Mouse (Mus musculus) neural tube, embryonic 12.5 days (tissue): ENCODE results near the gene Arhgef19. TPM values are rescaled to one million over a fixed set of nuclear protein-coding genes. Genes with fewer than 3 reads are reported as not detected.
A peak's percentile ranks its signal among the peaks of the same experiment; 100 is the strongest.

ENCODE experiments used
- ATAC-seq: fragments of 200-750 bp; cut with Nextera tagmentation; 2 replicates; pipeline ENCODE4 v1.8.0; 2017; ENCODE audit warnings: low read depth, mild to moderate bottlenecking, moderate TSS enrichment, moderate library complexity; ENCODE audit not compliant: low FRiP score
- H3K27ac ChIP-seq: fragments of 300-500 bp; sonication (generic); 2 replicates; pipeline ENCODE4 v1.5.1; 2016
- H3K27me3 ChIP-seq: fragments of 300-500 bp; sonication (generic); replicated peaks from 2 replicates; pipeline ENCODE4 v1.6.1; 2016; ENCODE audit warnings: mild to moderate bottlenecking
- H3K36me3 ChIP-seq: fragments of 300-500 bp; sonication (generic); 2 replicates; pipeline ENCODE4 v1.6.1; 2016; ENCODE audit warnings: mild to moderate bottlenecking
- H3K4me1 ChIP-seq: fragments of 300-500 bp; sonication (generic); 2 replicates; pipeline ENCODE4 v1.6.1; 2016
- H3K4me2 ChIP-seq: fragments of 300-500 bp; sonication (generic); replicated peaks from 2 replicates; pipeline ENCODE4 v1.6.1; 2016; ENCODE audit warnings: mild to moderate bottlenecking
- H3K4me3 ChIP-seq: fragments of 300-500 bp; sonication (generic); 2 replicates; pipeline ENCODE4 v1.5.1; 2016
- H3K9ac ChIP-seq: fragments of 300-500 bp; sonication (generic); 2 replicates; pipeline ENCODE4 v1.6.1; 2016; ENCODE audit warnings: mild to moderate bottlenecking
- H3K9me3 ChIP-seq: fragments of 300-500 bp; sonication (generic); 2 replicates; pipeline ENCODE4 v1.6.1; 2016; ENCODE audit warnings: mild to moderate bottlenecking
- WGBS: fragments of 180-500 bp; shearing (Covaris S2); methylation state at CpG from one replicate; pipeline ENCODE4 v1.1.7; 2016; 5-methylcytosine and 5-hydroxymethylcytosine counted together
- polyA plus RNA-seq: library from polyadenylated mRNA; unstranded; fragments of >200 nt; fragmentation: Nextera tagmentation; extraction: Ambion mirVana; gene quantifications from 2 replicates; pipeline ENCODE4 v1.2.1, GENCODE M21; 2016

Arhgef19 gene
- polyA plus RNA-seq: 1.6 and 3.1 TPM in 2 replicates

DNA sequence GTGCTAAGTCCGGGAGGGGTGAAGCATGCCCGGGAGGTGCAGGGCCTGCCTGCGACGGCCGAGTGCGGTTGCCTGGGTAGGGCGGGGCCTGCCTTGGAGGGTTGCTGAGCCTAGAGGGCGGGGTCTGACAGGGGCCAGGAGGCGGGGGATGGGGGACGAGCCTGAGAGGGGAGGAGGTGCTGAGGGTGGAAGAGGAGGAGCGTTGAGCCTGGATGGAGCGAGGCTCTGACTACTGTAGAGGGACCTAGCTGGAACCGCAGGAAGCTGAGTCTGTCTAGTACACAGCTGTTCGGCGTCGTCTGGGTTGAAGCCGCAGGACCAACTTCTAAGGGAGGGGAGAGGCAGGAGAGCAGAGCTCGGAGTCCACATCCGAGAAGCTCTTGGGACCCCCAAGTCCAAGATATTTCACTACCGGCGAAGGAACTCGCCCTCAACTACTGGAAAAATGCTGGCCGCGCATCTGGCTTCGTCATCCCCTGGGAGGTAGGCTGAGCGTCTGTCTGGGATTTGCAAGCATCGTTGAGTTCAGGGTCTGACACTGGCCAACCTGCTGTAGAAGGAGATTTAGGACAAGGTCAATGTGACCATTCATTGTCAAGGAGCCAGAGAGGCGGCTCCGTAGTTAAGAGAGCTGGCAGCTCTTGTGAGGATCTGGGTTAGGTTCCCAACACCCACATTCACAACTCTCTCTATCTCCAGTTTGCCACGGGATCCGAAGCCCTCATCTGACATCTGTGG lies at the start of gene Arhgef19:
Gene Arhgef19 (plus strand): TSS at position 112 of the 738 bp plus-strand sequence.
- Histone ChIP-seq H3K27ac (no peak within 1 kb of the TSS), H3K9me3 (no peaks in the 10 kb centered on the region), H3K4me2 (peak within 1 kb of the TSS; percentile 65), H3K4me1 (peaks cover 33% of the 10 kb centered on the region), H3K36me3 (no peaks in the 10 kb centered on the region), H3K4me3 (peak within 1 kb of the TSS; percentile 31), H3K9ac (peak within 1 kb of the TSS; percentile 33; the same call in 1 of the 2 replicates), H3K27me3 (peaks cover 72% of the 10 kb centered on the region)
- ATAC-seq: peak; percentile 85
- 2% methylated on average over 31 of the region's 31 CpGs for WGBS

GRCm38 (mm10) chr4:141191294-141191693 lies 48.0 kb upstream of the Arhgef19 start:
- Histone ChIP-seq H3K27ac (no peak overlapping the region), H3K4me2 (no peak overlapping the region), H3K4me3 (no peak overlapping the region), H3K27me3 (no peaks in the 10 kb centered on the region), H3K36me3 (peaks cover 39% of the 10 kb centered on the region), H3K9me3 (no peaks in the 10 kb centered on the region), H3K4me1 (peaks cover under 1% of the 10 kb centered on the region; the same call in 1 of the 2 replicates), H3K9ac (no peak overlapping the region)
- 91% methylated on average over 7 of the region's 7 CpGs for WGBS
- ATAC-seq: no peak

DNA sequence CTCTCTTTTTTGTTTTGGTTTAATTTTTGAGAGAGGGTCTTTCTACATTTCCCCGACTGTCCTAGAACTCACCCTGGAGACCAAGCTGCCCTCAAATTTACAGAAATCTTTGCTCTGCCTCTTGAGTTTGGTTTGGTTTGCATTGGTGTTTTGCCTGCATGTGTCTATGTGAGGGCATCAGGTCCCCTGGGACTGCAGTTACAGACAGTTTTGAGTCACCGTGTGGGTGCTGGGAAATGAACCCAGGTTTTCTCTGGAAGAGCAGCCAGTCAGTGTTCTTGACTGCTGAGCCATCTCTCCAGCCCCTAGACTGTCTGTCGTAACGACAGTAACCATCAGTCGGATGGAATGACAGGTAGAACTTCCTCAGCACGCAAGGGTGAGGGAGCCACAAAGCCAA lies 44.7 kb upstream of the Arhgef19 start:
- H3K27ac ChIP-seq: no peak overlapping the region
- H3K4me1 ChIP-seq: no peaks in the 10 kb centered on the region
- no peak overlapping the region for H3K9ac ChIP-seq
- H3K27me3 ChIP-seq: no peaks in the 10 kb centered on the region
- WGBS: 98% methylated on average over 6 of the region's 6 CpGs
- no peak overlapping the region for H3K4me3 ChIP-seq
- no peak for ATAC-seq
- H3K36me3 ChIP-seq: peaks cover 71% of the 10 kb centered on the region
- H3K9me3 ChIP-seq: no peaks in the 10 kb centered on the region
- no peak overlapping the region for H3K4me2 ChIP-seq

GRCm38 (mm10) chr4:141196981-141197685 lies 42.2 kb upstream of the Arhgef19 start:
- no peak for ATAC-seq
- no peak overlapping the region for H3K27ac ChIP-seq
- H3K27me3 ChIP-seq: no peaks in the 10 kb centered on the region
- WGBS: 98% methylated on average over 13 of the region's 13 CpGs
- peaks cover 83% of the 10 kb centered on the region for H3K36me3 ChIP-seq
- H3K9ac ChIP-seq: no peak overlapping the region
- H3K9me3 ChIP-seq: no peaks in the 10 kb centered on the region
- no peak overlapping the region for H3K4me3 ChIP-seq
- H3K4me1 ChIP-seq: no peaks in the 10 kb centered on the region
- H3K4me2 ChIP-seq: no peak overlapping the region

DNA sequence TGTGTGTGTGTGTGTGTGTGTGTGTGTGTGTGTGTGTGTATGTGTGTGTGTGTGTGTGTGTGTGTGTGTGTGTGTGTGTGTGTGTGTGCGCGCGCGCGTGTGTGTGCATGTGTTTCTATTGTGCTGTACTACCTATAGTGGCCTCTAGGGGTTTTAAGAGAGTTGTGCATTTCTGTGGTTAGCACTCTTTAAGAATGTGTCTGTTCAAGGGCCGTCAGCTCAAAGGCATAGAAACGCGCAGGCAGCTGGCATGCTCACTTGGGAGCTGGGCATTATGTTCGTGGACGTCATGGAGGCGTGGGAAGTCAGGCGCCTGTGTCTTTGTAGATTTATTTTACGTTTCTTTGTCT lies 41.6 kb upstream of the Arhgef19 start:
- Histone ChIP-seq H3K27ac (no peak overlapping the region), H3K9ac (no peak overlapping the region), H3K4me2 (no peak overlapping the region), H3K9me3 (no peaks in the 10 kb centered on the region), H3K4me3 (no peak overlapping the region), H3K36me3 (peaks cover 86% of the 10 kb centered on the region), H3K4me1 (no peaks in the 10 kb centered on the region), H3K27me3 (no peaks in the 10 kb centered on the region)
- no peak for ATAC-seq
- WGBS: 92% methylated on average over 12 of the region's 13 CpGs

GRCm38 (mm10) chr4:141200906-141201305 lies 38.4 kb upstream of the Arhgef19 start:
- H3K4me1 ChIP-seq: no peaks in the 10 kb centered on the region
- H3K9me3 ChIP-seq: no peaks in the 10 kb centered on the region
- no peak overlapping the region for H3K4me2 ChIP-seq
- no peak overlapping the region for H3K4me3 ChIP-seq
- no peak overlapping the region for H3K27ac ChIP-seq
- ATAC-seq: no peak
- H3K9ac ChIP-seq: no peak overlapping the region
- WGBS: 82% methylated on average over 11 of the region's 11 CpGs
- peaks cover 69% of the 10 kb centered on the region for H3K36me3 ChIP-seq
- no peaks in the 10 kb centered on the region for H3K27me3 ChIP-seq

DNA sequence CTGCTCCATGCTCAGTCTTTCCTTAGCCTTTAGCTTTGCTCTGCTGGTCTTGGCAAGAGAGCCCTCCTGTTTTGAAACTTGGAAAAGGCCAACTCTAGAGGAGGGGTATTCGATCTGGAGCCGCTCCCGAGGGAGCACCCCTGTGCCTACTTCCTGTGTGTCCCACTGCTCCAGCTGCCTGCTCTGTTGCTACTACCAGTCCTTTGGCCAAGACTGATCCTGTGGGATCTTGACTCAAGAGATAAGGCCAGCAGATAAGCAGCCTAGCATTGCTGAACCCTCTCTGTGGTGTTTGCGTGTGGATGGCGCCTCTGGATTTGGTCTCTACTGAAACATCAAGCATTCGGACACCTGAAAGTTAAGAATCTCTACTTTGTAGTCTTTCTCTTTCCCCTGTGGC lies 37.1 kb upstream of the Arhgef19 start:
- Histone ChIP-seq H3K9me3 (no peaks in the 10 kb centered on the region), H3K4me3 (no peak overlapping the region), H3K36me3 (peaks cover 63% of the 10 kb centered on the region), H3K4me2 (no peak overlapping the region), H3K27me3 (no peaks in the 10 kb centered on the region), H3K4me1 (no peaks in the 10 kb centered on the region), H3K27ac (no peak overlapping the region), H3K9ac (no peak overlapping the region)
- no peak for ATAC-seq
- WGBS: 95% methylated on average over 6 of the region's 6 CpGs

- no peak overlapping the region for H3K9ac ChIP-seq
- H3K4me1 ChIP-seq: no peaks in the 10 kb centered on the region
- no peak overlapping the region for H3K27ac ChIP-seq
- no peaks in the 10 kb centered on the region for H3K9me3 ChIP-seq
- H3K4me2 ChIP-seq: no peak overlapping the region
- peaks cover 38% of the 10 kb centered on the region for H3K36me3 ChIP-seq
- no peak for ATAC-seq
- WGBS: 80% methylated on average over 4 of the region's 4 CpGs
- H3K27me3 ChIP-seq: no peaks in the 10 kb centered on the region
- H3K4me3 ChIP-seq: no peak overlapping the region
These were observed 34.7 kb upstream of the Arhgef19 start for GRCm38 (mm10) chr4:141204580-141205061.

DNA sequence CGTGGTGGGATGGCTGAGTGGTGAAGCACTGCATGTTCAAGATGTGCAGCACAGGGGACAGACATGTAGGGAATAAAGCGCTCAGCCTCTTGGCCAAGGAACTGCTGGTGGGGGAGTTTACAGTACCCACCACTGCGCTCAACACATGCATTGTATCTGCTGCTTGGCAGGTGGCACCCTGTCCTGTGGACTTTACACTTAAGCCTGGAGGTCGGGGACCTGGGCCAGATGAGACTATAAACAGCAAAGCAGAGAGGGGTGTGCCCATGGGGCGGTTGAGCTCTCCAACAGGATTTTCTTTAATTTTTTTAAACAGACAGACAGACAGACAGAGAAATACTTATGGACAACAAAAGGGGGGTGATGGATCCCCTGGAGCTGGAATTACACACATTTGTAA lies 32.2 kb upstream of the Arhgef19 start:
- no peak overlapping the region for H3K27ac ChIP-seq
- no peaks in the 10 kb centered on the region for H3K27me3 ChIP-seq
- H3K9ac ChIP-seq: no peak overlapping the region
- H3K4me1 ChIP-seq: no peaks in the 10 kb centered on the region
- WGBS: 90% methylated on average over 5 of the region's 5 CpGs
- H3K4me3 ChIP-seq: no peak overlapping the region
- no peaks in the 10 kb centered on the region for H3K9me3 ChIP-seq
- peaks cover 16% of the 10 kb centered on the region; the same call in 1 of the 2 replicates for H3K36me3 ChIP-seq
- H3K4me2 ChIP-seq: no peak overlapping the region
- ATAC-seq: no peak

GRCm38 (mm10) chr4:141210524-141211219 lies 28.6 kb upstream of the Arhgef19 start:
- Histone ChIP-seq H3K27me3 (no peaks in the 10 kb centered on the region), H3K27ac (no peak overlapping the region), H3K9me3 (no peaks in the 10 kb centered on the region), H3K4me3 (peak overlapping the region; percentile 31), H3K36me3 (0 out of 2 replicates have a peak, but pooled peaks cover 6% of the 10 kb centered on the region), H3K4me1 (peaks cover 15% of the 10 kb centered on the region), H3K9ac (no peak overlapping the region), H3K4me2 (peak overlapping the region; percentile 56)
- 72% methylated on average over 14 of the region's 14 CpGs for WGBS
- ATAC-seq: no peak

- peaks cover 15% of the 10 kb centered on the region for H3K4me1 ChIP-seq
- no peak overlapping the region for H3K4me2 ChIP-seq
- H3K4me3 ChIP-seq: no peak overlapping the region
- no peak overlapping the region for H3K27ac ChIP-seq
- no peaks in the 10 kb centered on the region for H3K27me3 ChIP-seq
- H3K9me3 ChIP-seq: no peaks in the 10 kb centered on the region
- 0 out of 2 replicates have a peak, but pooled peaks cover 5% of the 10 kb centered on the region for H3K36me3 ChIP-seq
- 96% methylated on average over 4 of the region's 4 CpGs for WGBS
- ATAC-seq: no peak
- H3K9ac ChIP-seq: no peak overlapping the region
These were observed 27.7 kb upstream of the Arhgef19 start for GRCm38 (mm10) chr4:141211646-141212045.

DNA sequence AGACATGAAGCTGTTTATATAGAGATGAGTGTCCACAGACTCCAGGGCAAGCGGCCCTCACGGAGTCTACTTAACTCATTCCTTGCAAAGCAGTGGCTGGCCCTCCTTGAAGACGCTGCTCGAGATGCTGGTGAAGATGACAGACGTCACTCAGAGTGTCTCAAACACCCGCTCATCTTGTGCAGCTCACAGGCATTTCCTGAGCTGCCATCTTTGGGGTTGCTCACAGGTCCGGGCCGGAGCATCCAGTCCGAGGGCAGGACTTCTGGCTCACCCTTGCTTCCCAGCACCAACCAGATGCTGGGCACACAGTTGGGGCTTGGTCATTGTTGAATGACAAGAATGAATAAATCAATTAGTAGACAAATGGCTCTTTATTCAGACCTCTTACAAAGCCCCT lies 26.4 kb upstream of the Arhgef19 start:
- no peaks in the 10 kb centered on the region for H3K9me3 ChIP-seq
- 80% methylated on average over 9 of the region's 9 CpGs for WGBS
- H3K36me3 ChIP-seq: no peaks in the 10 kb centered on the region
- no peak overlapping the region for H3K4me3 ChIP-seq
- peak overlapping the region; percentile 91; the same call in 1 of the 2 replicates for H3K4me2 ChIP-seq
- H3K9ac ChIP-seq: no peak overlapping the region
- ATAC-seq: no peak
- H3K27me3 ChIP-seq: no peaks in the 10 kb centered on the region
- H3K27ac ChIP-seq: no peak overlapping the region
- peaks cover 15% of the 10 kb centered on the region for H3K4me1 ChIP-seq
